Mouse (Mus musculus) c-Kit-negative CD71-positive TER-119-positive erythroid progenitor cells, embryonic 14.5 days (primary cell): ENCODE measurements around the gene Wipf2.
A peak's percentile ranks its signal among the peaks of the same experiment; 100 is the strongest.

Experiments used
- DNase-seq: peaks from one replicate; pipeline ENCODE4 v3.0.0-alpha.2; 2013; ENCODE audit warnings: low read depth, low spot score

Wipf2 gene

DNA sequence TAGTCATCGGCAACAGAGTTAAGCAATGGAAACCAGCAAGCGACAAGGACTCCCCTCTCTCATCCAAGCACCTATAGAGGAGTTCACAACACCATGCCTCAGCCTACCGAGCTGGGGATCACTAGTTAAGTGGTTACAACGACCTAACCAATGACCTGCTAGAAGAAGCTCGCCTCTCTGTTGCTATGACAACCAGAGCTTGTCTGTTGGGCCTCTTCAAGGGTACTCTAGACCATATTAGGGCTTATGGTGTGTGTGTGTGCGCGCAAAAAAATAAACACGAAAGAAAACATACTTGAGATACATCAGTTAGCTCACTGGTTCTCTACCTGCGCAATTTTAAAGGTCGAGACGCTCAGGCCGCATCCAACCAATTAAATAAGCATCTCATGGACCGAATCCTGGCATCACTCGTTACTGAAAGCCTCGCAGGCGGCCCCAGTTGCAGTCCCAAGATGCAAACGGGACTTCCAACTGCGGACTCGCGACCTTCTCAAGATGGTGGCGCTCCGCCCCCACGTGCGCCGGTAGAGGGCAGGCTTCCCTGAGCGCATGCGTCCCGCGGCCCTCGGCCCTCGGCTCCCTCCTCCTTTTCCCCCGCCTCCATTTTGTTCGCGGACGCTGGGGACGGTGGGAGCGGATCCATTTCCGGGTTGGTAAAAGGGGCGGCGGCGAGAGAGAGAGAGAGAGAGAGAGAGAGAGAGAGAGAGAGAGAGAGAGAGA, at the start of gene Wipf2:
Wipf2 (plus strand) TSS at position 611 of the 723 bp plus-strand sequence.
- DNase-seq = peak; percentile 86

DNA sequence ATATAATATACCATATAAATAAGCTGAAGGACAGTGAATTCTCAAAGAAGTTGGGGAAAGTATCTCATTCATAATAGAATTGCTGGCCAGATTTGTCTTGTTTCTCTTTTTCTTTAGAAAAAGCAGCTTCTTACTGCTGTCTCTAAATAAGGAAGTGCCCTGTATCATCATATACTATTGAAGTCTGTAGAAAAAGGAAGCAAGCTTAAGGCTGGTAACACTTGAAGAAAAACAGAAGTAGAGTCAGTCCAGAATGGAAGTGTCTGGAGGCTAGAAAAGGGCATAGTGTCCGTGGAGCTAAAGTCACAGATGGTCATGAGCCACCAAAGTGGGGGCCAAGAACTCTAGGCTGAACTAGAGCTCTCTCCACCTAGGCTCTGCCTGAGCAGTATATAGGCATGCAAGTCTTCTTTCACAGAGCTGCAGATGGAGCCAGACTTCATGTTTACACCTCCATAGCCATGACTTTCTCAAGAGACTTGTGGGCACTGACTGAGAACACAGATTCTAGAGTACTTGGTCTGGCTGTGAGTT, 46.7 kb upstream of the Wipf2 start:
- DNase-seq = no peak

DNA sequence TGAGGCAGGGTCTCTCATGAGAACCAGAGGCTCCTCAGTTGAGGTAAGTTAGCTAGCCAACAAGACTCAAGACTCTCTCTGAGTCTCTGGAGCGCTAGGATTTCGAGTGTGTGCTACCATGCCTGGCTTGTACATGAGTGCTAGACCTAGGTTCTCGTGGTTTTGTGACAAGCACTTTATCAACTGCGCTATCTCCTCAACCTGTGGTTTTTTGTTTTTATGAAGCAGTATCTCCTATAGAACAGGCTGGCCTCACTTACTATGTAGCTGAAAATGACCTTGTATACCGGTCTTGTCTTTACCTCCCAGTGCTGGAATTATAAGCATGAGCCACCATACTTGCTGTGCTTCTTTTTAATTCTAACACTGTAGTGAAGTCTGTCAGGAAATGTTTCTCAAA, 42.5 kb upstream of the Wipf2 start:
- no peak for DNase-seq

DNA sequence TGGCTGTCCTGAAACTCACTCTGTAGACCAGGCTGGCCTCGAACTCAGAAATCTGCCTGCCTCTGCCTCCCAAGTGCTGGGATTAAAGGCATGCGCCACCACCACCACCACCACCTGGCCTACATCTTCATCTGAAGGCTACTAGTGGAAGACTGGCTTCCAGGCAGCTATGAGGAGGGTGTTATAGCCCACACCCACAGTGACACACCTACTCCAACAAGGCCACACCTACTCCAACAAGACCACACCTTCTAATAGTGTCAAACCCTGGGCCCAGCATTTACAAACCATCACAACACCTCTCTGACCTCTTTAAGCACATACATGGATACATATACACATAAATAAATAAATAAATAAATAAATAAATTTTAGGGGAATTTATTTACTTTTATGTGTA, 37.4 kb upstream of the Wipf2 start:
- DNase-seq = peak; percentile 27

DNA sequence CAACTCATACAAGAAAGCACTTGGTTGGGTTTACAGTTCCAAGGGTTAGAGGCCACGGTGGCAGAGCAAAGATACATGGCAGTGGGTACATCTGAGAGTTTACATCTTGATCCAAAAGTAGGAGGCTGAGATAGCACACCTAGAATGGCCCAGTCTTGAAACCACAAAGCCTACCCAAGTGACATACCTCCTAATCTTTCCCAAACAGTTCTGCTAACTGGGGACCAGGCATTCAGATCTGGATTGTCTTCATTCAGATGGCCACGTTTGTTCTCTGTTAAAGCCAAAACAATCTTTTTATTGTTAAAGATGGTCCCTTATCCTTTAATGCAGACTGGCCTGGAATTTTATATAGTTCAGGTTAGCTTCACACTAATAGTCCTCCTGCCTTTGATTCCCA, 35.6 kb upstream of the Wipf2 start:
- DNase-seq = no peak

DNA sequence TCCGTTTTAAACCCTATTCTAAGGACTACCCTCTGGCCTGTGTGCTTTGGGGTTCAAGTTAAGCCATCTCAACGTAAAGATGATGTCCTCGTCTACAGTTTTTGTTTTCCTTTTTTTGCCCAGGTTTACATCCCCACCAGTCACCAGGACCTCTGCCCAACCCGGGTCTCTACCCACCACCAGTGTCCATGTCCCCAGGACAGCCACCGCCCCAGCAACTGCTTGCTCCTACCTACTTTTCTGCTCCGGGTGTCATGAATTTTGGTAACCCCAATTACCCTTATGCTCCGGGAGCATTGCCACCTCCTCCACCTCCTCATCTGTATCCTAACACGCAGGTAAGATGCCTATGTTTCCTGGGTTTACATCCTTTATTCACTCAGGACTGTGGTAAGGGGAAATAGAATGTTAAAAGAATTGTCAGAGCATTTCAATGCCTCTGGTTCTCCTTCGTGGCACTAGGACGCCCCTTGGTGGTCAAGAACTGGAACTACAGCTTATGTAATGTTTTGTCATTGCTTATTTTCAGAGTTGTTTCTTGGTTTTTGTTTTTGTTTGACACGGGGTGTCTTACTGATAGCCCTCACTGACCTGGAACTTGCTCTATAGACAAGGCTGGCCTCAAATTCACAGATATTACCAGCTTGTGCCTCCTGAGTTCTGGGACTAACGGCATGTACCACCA, 34.2 kb upstream of the Wipf2 start:
- DNase-seq = no peak

DNA sequence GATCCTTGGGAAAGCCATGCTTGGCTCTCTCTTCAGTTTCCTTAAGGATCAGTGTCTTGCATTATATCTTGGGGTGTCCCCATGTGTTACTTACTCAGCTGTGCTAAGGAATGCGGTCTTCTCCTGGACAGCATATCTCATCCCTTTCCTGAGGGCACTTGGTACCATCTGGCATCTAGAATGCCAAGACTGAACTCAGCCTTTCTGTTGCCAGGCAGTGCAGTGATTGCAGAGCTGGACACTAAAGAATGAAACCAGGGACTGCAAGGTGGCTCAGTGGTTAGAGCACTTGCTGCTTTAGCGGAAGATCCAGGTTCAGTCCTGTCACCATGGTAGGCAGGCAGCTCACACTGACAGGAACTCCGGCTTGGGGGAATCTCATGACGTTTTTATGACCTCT, 33.6 kb upstream of the Wipf2 start:
- no peak for DNase-seq

DNA sequence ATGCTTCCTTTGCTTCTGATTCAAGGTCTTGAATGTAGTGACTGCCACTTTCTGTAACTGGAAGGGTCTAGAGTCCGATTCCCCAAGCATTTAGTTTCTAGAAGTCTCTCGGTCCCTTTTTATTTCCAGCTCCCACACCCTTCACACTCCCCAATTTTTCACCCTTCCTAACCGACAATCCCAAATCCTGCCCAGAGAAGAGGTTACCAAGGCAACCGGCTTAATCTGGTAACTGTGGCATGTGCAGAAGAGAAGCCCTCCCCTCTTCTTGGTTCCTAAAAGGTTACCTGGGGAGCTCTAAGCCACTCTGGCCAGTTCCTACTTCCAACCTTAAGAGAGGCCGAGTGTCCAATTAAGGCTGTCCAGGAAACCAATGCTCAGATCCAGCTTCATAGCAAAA, 28.1 kb upstream of the Wipf2 start:
- DNase-seq = no peak

DNA sequence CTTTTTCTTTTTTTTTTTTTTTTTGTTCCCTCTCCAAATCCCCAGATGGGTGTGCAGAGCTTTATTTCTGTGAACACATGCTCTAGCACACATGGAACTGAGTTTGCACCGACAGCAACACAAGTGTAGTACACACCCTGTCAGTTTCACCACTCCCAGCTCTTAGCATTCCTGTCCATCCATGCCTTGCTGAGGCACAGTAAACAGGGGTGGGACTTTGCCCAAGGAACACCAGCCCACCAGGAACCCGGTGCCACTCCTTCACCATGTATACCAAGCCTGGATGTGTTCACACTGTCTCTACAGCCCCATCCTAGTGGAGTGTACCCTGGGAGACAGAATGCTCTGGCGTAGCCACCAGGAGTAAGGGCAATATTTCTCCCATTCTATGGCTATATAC, 27.7 kb upstream of the Wipf2 start:
- no peak for DNase-seq

DNA sequence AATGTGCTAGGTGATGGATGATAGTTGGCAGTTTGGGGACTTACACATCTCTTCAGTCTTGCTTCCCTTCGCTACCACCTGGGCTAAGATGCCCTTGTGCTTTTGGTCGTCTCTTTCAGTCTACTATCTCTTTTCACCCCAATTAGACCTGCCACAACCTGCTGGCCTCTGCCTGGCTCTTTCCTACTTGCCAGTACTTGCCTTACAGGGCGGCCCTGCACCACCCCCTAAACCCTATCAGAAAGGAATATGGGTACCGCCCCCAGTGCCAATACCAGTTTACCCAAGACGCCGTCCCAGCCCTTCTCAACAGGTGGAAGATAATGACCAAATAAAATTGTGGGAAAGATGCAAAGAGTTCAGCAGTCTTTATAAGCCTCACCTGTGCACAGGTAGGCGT, 27.3 kb upstream of the Wipf2 start:
- no peak for DNase-seq

DNA sequence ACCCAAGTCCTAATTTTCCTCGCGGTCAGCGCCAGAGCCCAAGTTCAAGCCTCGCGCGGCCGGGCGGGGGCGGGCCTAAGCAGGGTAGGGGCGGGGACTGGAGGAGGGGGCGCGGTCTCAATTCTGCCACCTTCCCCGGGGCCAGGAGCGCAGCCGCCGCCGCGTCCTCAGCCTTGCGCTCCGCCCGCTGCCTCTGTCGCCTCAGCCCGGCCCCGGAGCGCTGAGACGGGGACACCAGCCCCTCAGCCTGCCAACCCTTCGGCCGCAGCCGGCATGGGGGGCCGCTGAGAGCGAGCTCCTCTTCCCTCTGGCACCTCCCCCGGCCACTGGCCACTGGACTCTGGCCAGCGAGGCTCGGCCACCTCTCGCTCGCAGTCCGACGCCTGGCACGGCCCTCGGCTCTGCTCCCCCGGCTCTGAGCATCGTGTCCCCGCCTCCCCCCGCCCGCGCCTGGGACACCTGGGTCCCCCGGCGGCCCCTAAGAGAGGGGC, 26.7 kb upstream of the Wipf2 start, which contains the start of gene Rapgefl1:
Rapgefl1 (plus strand) TSS at position 135 of the 491 bp plus-strand sequence.
- peak; percentile 33 for DNase-seq

DNA sequence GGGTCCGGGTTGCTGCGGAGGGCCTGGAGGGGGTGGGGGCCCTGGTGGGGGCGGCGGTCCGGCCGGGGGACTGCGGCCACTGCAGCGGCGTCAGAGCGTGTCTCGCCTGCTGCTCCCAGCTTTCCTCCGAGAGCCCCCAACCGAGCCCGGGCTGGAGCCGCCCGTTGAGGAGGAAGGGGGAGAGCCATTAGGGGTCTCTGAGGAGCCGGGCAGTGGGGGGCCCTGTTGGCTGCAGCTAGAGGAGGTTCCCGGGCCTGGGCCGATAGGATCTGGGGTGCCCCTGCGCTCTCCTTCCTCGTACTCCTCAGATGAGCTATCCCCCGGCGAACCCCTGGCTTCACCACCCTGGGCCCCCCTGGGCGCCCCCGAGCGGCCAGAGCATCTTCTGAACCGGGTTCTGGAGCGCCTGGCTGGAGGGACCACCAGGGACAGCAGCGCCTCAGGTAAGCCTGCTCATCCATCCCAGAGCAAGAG, 26.2 kb upstream of the Wipf2 start:
- no peak for DNase-seq

DNA sequence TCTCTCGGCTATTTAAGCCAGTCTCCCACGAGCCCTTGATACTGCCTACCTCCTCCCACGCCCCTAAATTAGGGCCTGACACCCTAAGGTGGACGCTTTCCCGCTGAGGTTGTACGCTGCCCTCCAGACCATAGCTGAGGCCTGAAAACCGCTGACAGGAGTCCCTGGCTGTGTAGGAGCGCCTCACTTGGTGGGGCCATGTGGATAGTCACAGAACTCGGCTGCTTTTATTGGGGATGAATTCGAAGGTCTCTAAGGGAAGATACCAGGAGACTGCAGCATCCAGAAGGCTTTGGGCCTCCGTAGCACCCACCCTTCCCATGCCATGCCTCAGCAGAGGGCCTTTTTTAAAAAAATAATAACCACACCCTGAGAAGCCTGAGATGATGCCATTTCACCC, 25.5 kb upstream of the Wipf2 start:
- DNase-seq = no peak

DNA sequence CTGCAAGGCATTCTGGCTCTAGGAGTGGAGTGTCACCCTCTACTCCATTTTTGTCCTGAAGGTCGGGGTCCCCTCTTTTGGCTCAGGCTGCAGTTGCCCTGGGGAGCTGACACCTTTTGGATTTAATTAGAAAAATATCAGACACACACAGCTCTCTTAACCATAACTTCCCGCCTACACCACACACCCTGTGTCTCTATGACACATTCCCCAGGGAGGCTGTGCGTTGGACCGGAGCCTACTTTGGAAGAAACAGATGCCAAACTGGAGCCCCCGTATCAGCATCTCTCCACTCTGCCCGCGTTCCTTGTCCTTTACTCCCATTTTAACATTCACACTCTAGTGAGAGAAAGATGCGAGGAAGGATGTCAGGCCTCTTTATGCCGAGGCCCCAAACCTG, 24.9 kb upstream of the Wipf2 start:
- no peak for DNase-seq

DNA sequence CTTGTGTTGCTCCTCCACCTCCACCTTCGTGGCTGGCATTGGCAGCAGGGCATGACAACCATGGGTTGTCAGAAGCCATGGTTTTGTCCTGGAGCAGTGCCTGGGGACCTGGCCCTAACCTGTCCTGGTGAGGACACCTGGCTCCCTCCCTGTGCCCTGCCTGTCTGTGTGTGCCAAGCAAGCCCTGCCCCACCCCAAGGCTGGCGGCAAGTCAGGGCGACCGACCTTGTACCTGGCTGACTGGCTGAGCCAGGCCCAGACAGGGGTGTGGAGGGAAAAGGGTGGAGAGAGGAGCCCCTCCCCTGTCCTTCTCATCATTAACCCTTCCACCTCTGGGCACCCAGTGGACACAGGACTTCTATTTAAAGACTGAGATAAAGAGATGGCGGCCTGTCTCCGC, 24.0 kb upstream of the Wipf2 start:
- DNase-seq = no peak

DNA sequence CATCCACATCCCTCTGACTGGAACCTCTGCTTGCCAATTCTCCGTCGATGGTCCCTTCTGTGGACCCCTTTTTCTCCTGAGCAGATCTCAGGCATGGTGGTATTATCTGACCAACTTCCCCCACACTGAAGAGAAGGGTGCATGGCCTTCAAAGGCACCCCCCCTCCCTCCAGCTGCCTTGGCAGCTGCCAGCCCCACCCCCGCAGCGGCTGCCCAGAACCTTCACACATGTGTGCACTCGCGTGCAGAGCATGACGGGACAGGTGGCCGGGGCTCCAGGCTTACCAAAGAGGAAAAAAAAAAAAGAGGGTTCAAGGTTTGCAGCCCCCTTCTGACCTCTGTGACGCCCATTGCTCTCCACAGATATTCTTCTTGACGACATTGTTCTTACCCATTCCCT, 23.5 kb upstream of the Wipf2 start:
- no peak for DNase-seq

DNA sequence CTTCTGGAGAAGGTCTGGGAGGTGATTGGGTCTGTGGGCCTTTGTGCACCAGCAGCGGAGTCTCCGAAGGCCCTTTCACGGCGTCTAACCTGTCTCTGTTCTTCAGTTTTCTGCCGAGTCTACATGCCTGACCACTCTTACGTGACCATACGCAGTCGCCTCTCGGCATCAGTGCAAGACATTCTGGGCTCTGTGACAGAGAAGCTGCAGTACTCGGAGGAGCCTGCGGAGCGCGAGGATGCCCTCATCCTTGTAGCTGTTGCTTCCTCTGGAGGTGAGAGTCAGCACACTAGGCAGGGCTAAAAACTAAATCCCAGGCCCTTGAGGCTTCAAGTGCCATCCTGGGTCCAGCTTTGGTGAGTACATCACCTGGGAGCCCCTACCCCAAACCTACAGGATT, 17.4 kb upstream of the Wipf2 start:
- DNase-seq = no peak

DNA sequence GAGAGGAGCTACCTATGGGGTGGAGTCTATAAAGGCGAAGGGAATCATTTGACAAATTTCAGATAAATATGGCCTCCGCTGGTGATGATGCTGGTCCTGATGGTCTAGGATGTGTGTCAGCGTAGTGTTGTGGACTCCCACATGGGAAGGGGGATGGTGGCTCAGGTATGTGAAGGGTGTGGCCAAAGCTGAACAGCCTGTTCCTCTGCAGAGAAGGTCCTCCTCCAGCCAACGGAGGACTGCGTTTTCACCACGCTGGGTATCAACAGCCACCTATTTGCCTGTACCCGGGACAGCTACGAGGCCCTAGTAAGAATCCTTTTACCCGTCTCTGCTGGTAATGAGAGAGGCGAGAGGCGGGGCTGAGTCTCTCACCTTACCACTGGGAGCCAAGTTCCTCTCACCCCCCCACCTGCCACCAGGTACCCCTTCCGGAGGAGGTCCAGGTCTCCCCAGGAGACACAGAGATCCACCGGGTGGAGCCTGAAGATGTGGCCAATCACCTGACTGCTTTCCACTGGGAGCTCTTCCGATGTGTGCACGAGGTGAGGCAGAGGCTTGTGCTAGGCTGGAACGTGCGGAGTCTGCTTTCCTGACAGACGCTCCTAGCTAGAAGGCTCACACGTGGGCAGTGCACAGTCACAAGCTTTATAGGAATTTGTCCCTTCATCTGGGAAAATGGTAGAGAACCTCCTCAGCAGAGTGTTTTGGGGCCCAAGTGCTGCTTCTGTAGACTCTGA, 16.4 kb upstream of the Wipf2 start:
- no peak for DNase-seq

DNA sequence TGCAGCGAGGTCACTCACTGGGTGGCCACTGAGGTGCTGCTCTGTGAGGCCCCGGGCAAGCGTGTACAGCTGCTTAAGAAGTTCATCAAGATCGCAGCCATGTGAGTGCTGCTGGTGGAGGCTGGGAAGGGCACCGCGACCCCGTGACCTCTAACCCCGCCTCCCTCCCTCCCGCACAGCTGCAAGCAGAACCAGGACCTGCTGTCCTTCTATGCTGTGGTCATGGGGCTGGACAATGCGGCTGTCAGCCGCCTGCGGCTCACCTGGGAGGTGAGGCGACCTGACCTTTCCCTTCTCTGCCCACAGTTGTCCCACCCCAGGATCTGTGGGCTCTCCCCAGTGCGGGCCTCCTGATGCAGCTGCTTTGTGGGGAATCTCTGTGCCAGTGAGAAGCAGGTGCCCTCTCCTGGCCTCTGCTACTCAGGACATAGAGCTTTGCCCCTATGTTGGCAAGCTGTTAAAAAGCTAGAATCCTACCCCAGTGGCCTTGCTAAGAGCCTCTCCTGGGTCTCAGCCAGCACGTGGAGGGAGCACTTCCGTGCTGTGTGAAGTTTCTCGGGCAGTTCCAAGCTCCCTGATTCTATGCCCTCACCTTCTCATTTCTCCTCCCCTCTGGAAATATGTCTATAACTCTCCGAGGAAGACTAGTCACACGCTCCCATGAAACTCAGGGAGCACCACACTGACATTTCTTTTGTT, 14.1 kb upstream of the Wipf2 start:
- DNase-seq = no peak

DNA sequence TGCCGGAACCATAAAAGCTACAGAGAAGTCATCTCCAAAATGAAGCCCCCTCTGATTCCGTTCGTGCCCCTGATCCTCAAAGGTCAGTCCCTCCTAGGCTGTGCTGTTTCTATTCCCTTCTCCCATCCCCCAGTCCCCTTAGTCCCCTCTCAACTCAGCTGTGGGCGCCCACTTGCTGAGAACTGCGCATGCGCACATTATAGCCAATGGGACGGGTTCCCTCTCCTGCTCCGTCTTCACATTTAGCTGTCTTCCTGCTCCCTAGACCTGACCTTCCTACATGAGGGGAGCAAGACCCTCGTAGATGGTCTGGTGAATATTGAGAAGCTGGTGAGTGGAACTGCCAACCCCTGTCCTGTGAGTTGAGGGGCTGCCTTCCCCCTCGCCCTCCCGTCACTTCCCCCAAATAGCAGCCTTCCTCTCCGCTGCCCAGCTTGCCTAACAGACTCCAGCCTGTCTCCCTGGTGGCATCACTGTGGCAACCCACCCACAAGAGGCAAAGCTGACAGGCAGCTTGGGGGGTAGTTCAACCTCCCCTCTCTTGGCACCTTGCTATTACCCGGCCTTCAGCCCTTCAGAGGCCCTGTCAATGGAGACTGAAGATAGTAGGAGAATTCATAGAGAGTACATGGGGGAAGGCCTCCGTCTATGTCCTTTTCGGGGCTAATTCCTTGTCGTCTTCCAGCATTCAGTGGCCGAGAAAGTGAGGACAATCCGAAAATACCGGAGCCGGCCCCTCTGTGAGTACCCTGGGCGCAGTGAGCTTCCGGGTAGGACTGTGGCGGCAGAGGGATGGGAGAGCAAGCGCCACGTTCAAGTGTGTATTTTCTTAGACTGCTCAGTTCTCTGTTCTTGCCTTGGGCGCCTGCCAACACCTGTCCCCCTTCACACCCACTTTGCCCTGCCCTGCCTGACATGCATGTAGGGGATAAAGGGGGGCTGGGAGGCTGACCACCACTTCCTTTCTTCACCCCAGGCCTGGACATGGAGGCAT, 13.0 kb upstream of the Wipf2 start:
- no peak for DNase-seq
